Mouse (Mus musculus) thymus, adult 2 months (tissue): ENCODE data around the gene Oaz2.

ENCODE experiments used
- CTCF ChIP-seq: fragments of 200-500 bp; IDR thresholded peaks from 2 replicates; pipeline ENCODE4 v1.5.1; 2012; ENCODE audit warnings: mild to moderate bottlenecking, control low read depth, low read length, moderate library complexity, borderline replicate concordance; ENCODE audit not compliant: control insufficient read depth, poor library complexity, insufficient read depth; ENCODE audit errors: extremely low read depth
- POLR2A ChIP-seq: fragments of 200-500 bp; IDR thresholded peaks from 2 replicates; pipeline ENCODE4 v1.6.1; 2012; ENCODE audit warnings: mild to moderate bottlenecking, low read length, control low read depth, moderate library complexity; ENCODE audit not compliant: control insufficient read depth, poor library complexity, insufficient read depth; ENCODE audit errors: extremely low read depth

DNA sequence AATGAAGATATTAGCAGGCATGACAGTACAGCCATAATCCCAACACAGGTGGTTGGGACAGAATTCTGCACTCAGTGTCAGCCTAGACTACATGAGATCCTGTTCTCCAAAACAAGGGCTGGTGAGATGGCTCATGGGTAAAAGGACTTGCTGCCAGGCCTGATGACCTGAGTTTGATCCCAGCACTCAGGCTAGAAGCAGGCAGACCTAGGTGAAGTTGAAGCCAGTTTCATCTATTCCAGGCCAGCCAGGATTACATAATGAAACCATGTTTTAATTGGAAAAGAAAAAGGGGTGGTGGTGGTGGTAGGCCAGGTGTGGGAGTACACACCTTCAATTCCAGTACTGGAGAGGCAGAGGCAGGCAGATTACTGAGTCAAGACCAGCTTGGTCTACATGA, 30.2 kb downstream of the Oaz2 start:
- TF ChIP-seq CTCF (no peak), POLR2A (no peak)
